Mouse (Mus musculus): ENCODE measurements at regions not wholly inside any gene's neighbourhood (a gene's known extent, or its start where the extent isn't known, plus 50 kb on each side); places are given as distances from the start of the nearest gene placed in this dataset.

- DNase-seq (ENCODE audit: low spot score) = no peak
- intact Hi-C loops (cut with DNase I) = no loop called here
These were observed 147.2 kb upstream of the Cblb start for GRCm38 (mm10) chr16:51883813-51884212.

DNA sequence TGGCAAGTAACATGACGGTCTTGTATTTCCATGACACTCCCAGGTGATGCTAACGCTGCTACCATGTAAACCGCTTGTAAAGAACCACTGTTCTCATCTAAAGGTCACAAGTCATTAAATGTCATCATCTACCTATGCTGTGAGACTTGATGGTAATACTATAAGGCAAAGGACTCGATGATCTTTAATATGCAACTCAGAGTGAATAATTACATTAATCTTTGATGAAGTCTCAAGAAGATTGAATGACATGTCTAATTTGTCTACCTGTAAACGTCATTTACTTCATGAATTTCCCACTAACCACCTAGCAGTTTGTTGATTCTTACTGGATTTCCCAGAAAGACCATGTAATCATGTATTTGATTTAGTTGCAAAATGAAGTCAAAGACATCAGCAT is 143.5 kb upstream of the Cblb start:
- intact Hi-C loops (cut with DNase I) = no loop called here

GRCm38 (mm10) chr16:51905588-51905987 is 125.4 kb upstream of the Cblb start:
- intact Hi-C loops (cut with DNase I) = no loop called here
- no peak for DNase-seq (ENCODE audit: low spot score)

More for the DNA sequence above, 143.5 kb upstream of the Cblb start:
- DNase-seq (ENCODE audit: low spot score) = no peak

GRCm38 (mm10) chr16:51906686-51907085 is 124.3 kb upstream of the Cblb start:
- no peak for DNase-seq (ENCODE audit: low spot score)
- intact Hi-C loops (cut with DNase I) = no loop called here

- intact Hi-C loops (cut with DNase I) = no loop called here
These were observed 121.0 kb upstream of the Cblb start for GRCm38 (mm10) chr16:51910046-51910445.

DNA sequence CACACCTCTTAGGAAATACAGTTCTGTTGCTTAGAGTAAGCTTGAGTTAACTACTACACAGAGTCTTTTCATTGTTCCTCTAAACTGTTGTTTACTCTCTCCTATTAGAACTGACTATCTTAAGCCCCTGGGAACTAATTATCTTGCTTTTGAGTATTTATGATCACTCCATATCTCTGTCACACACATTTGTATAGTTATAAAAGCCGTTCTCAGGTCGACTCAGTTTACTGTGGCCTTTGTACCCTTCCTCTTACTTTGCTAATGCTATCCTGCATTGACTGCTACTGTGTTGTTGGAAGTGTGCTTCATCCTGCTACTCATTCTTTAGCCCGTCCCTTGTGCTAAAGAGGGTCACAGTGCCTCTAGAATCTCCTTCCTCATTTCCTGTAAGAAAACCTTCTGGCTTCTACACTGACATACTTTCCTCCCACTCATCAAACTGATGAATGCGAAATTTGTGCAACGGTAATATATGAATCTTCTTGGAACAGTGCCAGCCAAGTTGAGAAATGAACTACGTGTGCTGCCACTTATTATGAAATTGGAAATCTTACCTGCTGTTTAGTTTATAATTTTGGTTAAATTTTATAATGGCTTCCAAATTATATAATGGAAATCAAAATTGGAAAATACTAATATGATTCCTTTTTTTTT is 119.8 kb upstream of the Cblb start:
- DNase-seq (ENCODE audit: low spot score) = no peak
- intact Hi-C loops (cut with DNase I) = no loop called here

More at GRCm38 (mm10) chr16:51910046-51910445, 121.0 kb upstream of the Cblb start:
- DNase-seq (ENCODE audit: low spot score) = no peak

DNA sequence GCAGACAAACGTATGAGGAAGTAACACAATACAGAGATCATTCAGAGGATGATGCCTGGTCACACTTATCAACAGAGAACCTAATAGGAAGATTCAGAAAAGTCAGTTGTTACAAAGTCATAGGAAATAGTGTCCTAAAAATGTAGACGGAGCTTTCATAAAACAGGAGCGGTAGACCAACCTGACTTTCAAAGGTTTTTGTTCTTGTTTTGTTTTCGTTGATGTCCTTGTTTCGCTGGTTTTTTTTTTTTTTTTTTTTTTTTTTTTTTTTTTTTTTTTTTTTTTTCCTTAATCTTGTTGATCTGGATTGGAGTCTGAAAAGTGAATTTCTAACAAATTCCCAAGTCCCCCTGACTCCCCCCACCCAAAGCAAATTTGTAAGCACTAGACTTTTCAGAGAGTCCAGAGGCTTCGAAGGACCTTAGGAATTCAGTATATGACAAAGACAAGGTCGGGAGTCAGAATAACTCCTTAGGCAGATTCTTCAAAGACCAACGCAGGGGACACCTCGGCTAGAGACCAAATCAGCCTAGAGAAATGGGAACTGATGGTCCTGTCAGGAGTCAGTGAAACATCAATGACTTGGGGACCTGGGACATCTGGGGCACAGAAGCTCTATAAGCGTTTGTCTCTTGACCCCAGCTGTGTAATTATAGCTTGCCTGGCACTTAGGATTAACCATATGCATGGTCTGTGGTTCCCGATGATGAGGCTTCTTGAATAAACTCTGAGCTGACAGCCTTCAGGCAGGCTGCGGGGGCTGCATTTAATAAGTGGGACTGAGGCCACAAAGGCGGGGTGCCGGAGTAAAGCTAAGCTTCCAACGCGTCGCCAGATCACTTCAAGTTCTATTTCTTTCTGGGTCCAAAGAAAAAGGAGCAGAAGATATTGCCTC is 115.7 kb upstream of the Cblb start:
- no peak for DNase-seq (ENCODE audit: low spot score)
- intact Hi-C loops (cut with DNase I) = no loop called here

GRCm38 (mm10) chr16:51915929-51916308 is 115.1 kb upstream of the Cblb start:
- no peak for DNase-seq (ENCODE audit: low spot score)
- intact Hi-C loops (cut with DNase I) = no loop called here

DNA sequence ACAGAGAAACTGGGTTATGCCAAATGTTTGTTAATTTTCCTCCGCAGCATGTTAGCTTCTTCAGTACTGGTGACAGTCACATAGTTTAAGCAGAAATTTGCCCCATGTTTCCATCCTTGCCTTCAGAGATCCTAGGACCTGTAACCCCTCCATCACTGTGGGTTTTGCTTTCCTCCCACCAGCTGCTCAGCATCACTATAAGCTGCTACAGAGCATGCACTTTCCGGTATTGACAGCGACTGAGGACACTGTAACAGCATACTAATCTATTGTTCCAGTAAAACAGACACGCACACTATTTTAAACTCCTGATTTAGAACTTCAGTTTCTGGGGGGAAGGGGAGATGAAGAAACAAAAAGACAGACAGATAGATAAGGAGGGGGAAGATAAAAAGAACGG is 114.7 kb upstream of the Cblb start:
- DNase-seq (ENCODE audit: low spot score) = no peak
- intact Hi-C loops (cut with DNase I) = no loop called here

- DNase-seq (ENCODE audit: low spot score) = no peak
- intact Hi-C loops (cut with DNase I) = no loop called here
These were observed 114.2 kb upstream of the Cblb start for GRCm38 (mm10) chr16:51916820-51917219.

- intact Hi-C loops (cut with DNase I) = no loop called here
- no peak for DNase-seq (ENCODE audit: low spot score)
These were observed 113.5 kb upstream of the Cblb start for GRCm38 (mm10) chr16:51917540-51917939.

GRCm38 (mm10) chr16:51921025-51921424 is 110.0 kb upstream of the Cblb start:
- intact Hi-C loops (cut with DNase I) = no loop called here
- no peak for DNase-seq (ENCODE audit: low spot score)

GRCm38 (mm10) chr16:51922589-51922988 is 108.4 kb upstream of the Cblb start:
- intact Hi-C loops (cut with DNase I) = no loop called here

GRCm38 (mm10) chr16:51925639-51926038 is 105.4 kb upstream of the Cblb start:
- intact Hi-C loops (cut with DNase I) = no loop called here
- DNase-seq (ENCODE audit: low spot score) = no peak

More at GRCm38 (mm10) chr16:51922589-51922988, 108.4 kb upstream of the Cblb start:
- DNase-seq (ENCODE audit: low spot score) = no peak

- intact Hi-C loops (cut with DNase I) = no loop called here
These were observed 97.9 kb upstream of the Cblb start for GRCm38 (mm10) chr16:51933122-51933521.

GRCm38 (mm10) chr16:51933965-51934364 is 97.1 kb upstream of the Cblb start:
- intact Hi-C loops (cut with DNase I) = no loop called here
- DNase-seq (ENCODE audit: low spot score) = no peak

More at GRCm38 (mm10) chr16:51933122-51933521, 97.9 kb upstream of the Cblb start:
- no peak for DNase-seq (ENCODE audit: low spot score)

GRCm38 (mm10) chr16:51937298-51937697 is 93.7 kb upstream of the Cblb start:
- intact Hi-C loops (cut with DNase I) = no loop called here
- no peak for DNase-seq (ENCODE audit: low spot score)

DNA sequence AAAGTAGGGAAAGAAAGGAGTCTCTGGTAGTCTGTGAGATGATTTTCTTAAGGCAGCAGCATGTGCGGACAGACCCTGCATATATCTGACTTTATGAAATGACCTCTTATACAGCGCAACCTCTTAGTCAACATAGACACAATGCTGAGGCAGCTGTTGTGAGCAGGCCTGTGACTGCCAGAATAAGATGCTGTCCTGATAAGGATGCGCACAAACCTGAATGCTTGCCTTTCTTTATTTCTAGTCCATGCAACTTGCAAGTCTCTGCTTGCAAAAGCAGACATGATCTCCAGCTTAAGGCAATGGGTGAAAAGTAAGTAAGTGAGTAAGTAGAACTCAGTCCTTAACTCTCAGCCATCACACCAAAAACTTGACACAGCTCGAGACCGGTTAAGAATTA is 92.0 kb upstream of the Cblb start:
- DNase-seq (ENCODE audit: low spot score) = no peak
- intact Hi-C loops (cut with DNase I) = no loop called here

DNA sequence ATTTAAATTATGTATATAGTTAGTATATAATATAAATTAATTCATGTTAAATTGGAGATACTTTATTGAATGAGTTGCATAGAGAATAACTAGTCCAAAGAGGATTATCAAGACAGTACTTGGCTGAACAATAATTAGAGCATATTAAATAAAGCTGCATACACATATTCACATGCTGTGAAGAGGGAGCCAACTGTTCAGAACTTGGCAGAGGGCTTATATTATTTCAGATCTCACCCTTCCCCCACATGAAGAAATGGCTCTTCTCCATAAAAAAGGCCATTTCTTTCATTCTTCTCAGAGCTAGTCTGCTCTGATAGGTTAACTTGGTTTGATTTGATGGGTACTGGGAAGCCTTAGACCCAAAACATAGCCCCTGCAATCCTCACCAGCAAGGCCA is 90.5 kb upstream of the Cblb start:
- no peak for DNase-seq (ENCODE audit: low spot score)
- intact Hi-C loops (cut with DNase I) = no loop called here

GRCm38 (mm10) chr16:51942431-51943130 is 88.4 kb upstream of the Cblb start:
- intact Hi-C loops (cut with DNase I) = no loop called here
- DNase-seq (ENCODE audit: low spot score) = no peak

Data from heart, postnatal 25 days (tissue).